Mouse (Mus musculus) liver, embryonic 13.5 days (tissue): ENCODE data around the gene Lysmd4. TPM values are rescaled to one million over a fixed set of nuclear protein-coding genes. Genes with fewer than 3 reads are reported as not detected.

ENCODE experiments used
- ATAC-seq: fragments of 200-750 bp; cut with Nextera tagmentation; 2 replicates; pipeline ENCODE4 v1.8.0; 2017; ENCODE audit warnings: low read depth, mild to moderate bottlenecking, moderate number of reproducible peaks, moderate library complexity
- DNase-seq: peaks from one replicate; pipeline ENCODE4 v3.0.0; 2022
- H3K27ac ChIP-seq: fragments of 300-500 bp; sonication (generic); 2 replicates; pipeline ENCODE4 v1.5.1; 2015; ENCODE audit warnings: moderate library complexity, mild to moderate bottlenecking, inconsistent platforms
- H3K27me3 ChIP-seq: fragments of 300-500 bp; sonication (generic); 2 replicates; pipeline ENCODE4 v1.6.1; 2015; ENCODE audit warnings: mild to moderate bottlenecking, inconsistent platforms
- H3K36me3 ChIP-seq: fragments of 300-500 bp; sonication (generic); 2 replicates; pipeline ENCODE4 v1.6.1; 2015; ENCODE audit warnings: mild to moderate bottlenecking, inconsistent platforms
- H3K4me1 ChIP-seq: fragments of 300-500 bp; sonication (generic); replicated peaks from 2 replicates; pipeline ENCODE4 v1.6.1; 2015; ENCODE audit warnings: inconsistent platforms
- H3K4me2 ChIP-seq: fragments of 300-500 bp; sonication (generic); 2 replicates; pipeline ENCODE4 v1.6.1; 2015; ENCODE audit warnings: inconsistent platforms, mild to moderate bottlenecking, moderate library complexity
- H3K4me3 ChIP-seq: fragments of 300-500 bp; sonication (generic); replicated peaks from 2 replicates; pipeline ENCODE4 v1.5.1; 2015; ENCODE audit warnings: mild to moderate bottlenecking, inconsistent platforms
- H3K9ac ChIP-seq: fragments of 300-500 bp; sonication (generic); 2 replicates; pipeline ENCODE4 v1.6.1; 2015; ENCODE audit warnings: mild to moderate bottlenecking, inconsistent platforms
- H3K9me3 ChIP-seq: fragments of 300-500 bp; sonication (generic); replicated peaks from 2 replicates; pipeline ENCODE4 v1.6.1; 2016; ENCODE audit warnings: inconsistent platforms
- WGBS: fragments of 180-500 bp; shearing (Covaris S2); methylation state at CpG from one replicate; pipeline ENCODE4 v1.1.7; 2015; ENCODE audit not compliant: insufficient replicate concordance; 5-methylcytosine and 5-hydroxymethylcytosine counted together
- polyA plus RNA-seq: library from polyadenylated mRNA; unstranded; fragments of >200 nt; fragmentation: Nextera tagmentation; extraction: Ambion mirVana; gene quantifications from 2 replicates; pipeline ENCODE4 v1.2.1, GENCODE M21; 2015

The Lysmd4 gene
- polyA plus RNA-seq, 1 experiment from 2014 or later: 2.9 TPM

DNA sequence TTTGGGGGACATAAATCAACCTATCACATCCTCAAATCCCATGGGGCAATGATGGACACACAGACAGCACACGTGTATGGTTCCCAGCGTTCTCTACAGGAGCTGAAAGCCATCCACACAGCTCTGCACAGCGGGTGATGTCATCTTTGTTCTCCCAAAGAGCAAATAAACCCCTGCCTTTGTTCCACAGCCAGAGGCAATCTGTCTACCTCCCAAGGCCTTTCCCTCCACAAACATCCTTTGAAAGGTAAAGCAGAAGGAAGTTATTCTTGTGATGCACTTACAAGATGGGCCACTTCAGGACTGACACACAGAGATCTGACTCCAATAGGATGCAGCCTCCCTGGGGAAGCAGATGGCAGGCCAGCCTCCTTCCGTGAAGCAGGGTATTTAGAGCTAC, 10.4 kb upstream of the Lysmd4 start:
- no peak for DNase-seq
- WGBS: 58% methylated on average over 4 of the region's 4 CpGs
- Histone ChIP-seq H3K9ac (no peak overlapping the region), H3K36me3 (no peaks in the 10 kb centered on the region), H3K9me3 (no peaks in the 10 kb centered on the region), H3K4me1 (peaks cover 34% of the 10 kb centered on the region), H3K27ac (no peak overlapping the region), H3K4me2 (no peak overlapping the region), H3K27me3 (no peaks in the 10 kb centered on the region), H3K4me3 (no peak overlapping the region)
- no peak for ATAC-seq

DNA sequence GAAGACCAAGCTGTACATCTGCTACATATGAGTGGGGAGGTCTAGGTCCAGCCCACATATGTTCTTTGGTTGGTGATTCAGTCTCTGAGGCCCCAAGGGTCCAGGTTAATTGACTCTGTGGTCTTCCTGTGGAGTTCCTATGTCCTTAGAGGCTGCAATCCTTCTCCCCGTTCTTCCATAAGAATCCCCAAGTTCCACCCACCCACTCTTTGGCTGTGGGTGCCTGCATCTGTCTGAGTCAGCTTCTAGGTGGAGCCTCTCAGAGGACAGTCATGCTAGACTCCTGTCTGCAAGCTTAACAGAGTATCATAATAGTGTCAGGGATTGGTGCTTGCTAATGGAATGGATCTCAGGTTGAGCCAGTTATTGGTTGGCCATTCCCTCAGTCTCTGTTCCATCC, 8.8 kb upstream of the Lysmd4 start:
- WGBS: 63% methylated on average over 1 of the region's 1 CpGs
- H3K9ac ChIP-seq: no peak overlapping the region
- no peaks in the 10 kb centered on the region for H3K9me3 ChIP-seq
- H3K36me3 ChIP-seq: no peaks in the 10 kb centered on the region
- no peak overlapping the region for H3K4me3 ChIP-seq
- peaks cover 37% of the 10 kb centered on the region for H3K4me1 ChIP-seq
- DNase-seq: no peak
- no peaks in the 10 kb centered on the region for H3K27me3 ChIP-seq
- H3K27ac ChIP-seq: no peak overlapping the region
- no peak for ATAC-seq
- H3K4me2 ChIP-seq: no peak overlapping the region

DNA sequence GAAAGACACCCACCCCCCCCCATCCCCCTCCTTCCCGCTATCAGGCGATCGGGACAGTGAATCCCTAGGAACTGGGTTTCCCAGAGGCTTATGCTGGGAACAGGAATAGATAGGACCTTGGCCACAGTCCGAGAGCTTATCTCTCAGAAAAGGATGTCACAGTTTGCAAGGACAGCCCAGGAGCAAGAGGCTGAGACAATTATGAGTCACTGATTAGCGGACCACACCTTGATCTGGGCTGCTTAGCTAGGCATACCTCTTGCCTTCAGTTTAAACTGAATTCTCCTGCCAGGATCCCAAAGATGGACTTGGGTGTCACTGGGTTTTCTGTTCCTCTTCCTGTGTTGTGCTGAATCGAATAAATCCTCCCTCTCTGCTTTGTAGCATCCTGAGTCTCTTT, 6.0 kb upstream of the Lysmd4 start:
- DNase-seq: no peak
- H3K4me3 ChIP-seq: no peak overlapping the region
- H3K9ac ChIP-seq: no peak overlapping the region
- H3K27me3 ChIP-seq: no peaks in the 10 kb centered on the region
- ATAC-seq: peak; percentile 51
- H3K4me1 ChIP-seq: peaks cover 19% of the 10 kb centered on the region
- 47% methylated on average over 6 of the region's 6 CpGs for WGBS
- H3K4me2 ChIP-seq: no peak overlapping the region
- no peak overlapping the region for H3K27ac ChIP-seq
- H3K36me3 ChIP-seq: no peaks in the 10 kb centered on the region
- H3K9me3 ChIP-seq: no peaks in the 10 kb centered on the region

DNA sequence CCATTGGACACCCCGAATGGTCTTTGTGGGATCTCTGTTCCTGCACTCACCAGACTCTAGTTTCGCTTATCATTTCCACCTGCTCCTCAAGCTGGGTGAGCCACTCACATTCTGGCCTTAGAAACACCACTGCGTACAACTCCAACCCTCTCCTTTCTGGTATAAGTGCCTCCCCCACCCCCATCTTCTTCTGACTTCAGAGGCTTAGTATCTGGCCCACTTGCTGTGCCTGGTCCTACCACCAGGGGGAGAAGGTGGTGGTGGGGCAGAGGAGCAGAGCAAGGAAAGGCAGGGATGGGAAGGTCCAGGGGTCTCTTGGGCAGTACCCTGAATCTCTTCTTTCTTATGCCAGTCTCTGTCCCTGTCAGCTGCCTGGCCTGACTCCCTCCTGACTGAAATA, 5.3 kb upstream of the Lysmd4 start:
- no peaks in the 10 kb centered on the region for H3K36me3 ChIP-seq
- no peaks in the 10 kb centered on the region for H3K27me3 ChIP-seq
- ATAC-seq (no peak), DNase-seq (peak; percentile 47)
- H3K4me1 ChIP-seq: peaks cover 17% of the 10 kb centered on the region
- H3K4me3 ChIP-seq: no peak overlapping the region
- WGBS: 69% methylated on average over 3 of the region's 3 CpGs
- no peak overlapping the region for H3K4me2 ChIP-seq
- no peaks in the 10 kb centered on the region for H3K9me3 ChIP-seq
- no peak overlapping the region for H3K27ac ChIP-seq
- no peak overlapping the region for H3K9ac ChIP-seq

DNA sequence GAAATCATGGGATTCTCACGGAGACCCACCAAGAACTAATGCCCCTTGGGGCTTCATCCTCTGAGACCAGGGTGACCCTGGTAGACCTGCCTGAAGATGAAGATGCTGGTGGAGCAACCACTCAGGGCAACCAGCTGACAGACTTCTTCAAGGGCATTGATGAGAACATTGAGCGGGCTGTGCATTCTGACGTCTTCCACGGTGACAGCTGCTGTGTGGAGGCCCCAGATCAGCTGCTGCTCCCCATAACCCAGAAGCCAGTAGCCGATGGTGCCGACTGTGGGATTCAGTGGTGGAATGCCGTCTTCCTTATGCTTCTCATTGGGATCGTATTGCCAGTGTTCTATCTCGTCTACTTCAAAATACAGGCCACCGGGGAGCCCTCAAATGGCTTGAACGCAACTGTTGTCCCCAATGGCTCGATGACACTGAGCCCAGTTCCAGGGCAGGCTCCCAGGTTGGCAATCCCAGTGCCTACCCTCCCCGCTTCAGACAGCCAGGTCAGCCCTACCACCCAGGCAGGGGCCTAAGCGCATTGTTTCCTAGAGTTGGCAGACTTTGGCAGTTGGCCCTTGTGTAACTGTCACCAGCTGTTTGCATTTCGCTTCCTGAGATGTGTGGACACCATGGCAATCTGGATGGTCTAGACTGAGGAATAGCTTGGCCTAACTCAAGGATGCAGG, 3.7 kb downstream of the Lysmd4 start:
- DNase-seq (no peak), ATAC-seq (no peak)
- Histone ChIP-seq H3K4me3 (no peak overlapping the region), H3K36me3 (0 out of 2 replicates have a peak, but pooled peaks cover 3% of the 10 kb centered on the region), H3K9me3 (no peaks in the 10 kb centered on the region), H3K27me3 (no peaks in the 10 kb centered on the region), H3K4me2 (no peak overlapping the region), H3K27ac (no peak overlapping the region), H3K4me1 (peaks cover 20% of the 10 kb centered on the region), H3K9ac (no peak overlapping the region)
- WGBS: 88% methylated on average over 15 of the region's 15 CpGs

DNA sequence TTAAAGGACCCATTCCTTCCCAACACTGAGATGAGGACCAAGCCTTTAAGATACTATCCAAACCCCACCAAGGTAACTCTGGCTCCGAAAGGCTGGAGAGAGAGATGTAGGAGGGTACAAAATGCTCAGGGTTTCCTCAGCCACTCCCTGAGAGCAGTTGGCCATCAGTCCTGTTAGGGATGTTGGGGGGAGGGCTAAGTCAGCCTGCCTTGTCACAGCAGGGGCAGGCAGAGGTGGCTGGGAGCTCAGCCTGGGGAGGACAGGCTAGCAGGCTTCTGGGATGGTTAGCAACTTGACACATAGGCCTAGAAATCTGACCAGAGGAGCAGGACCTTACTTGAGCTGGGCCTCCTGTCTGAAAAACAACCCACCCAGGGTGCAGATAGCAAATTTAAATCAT, 5.2 kb downstream of the Lysmd4 start:
- WGBS: 58% methylated on average over 1 of the region's 1 CpGs
- ATAC-seq (no peak), DNase-seq (no peak)
- Histone ChIP-seq H3K4me1 (peaks cover 15% of the 10 kb centered on the region), H3K4me3 (no peak overlapping the region), H3K36me3 (peaks cover 8% of the 10 kb centered on the region; the same call in 1 of the 2 replicates), H3K27ac (no peak overlapping the region), H3K4me2 (no peak overlapping the region), H3K27me3 (no peaks in the 10 kb centered on the region), H3K9me3 (no peaks in the 10 kb centered on the region), H3K9ac (no peak overlapping the region)

DNA sequence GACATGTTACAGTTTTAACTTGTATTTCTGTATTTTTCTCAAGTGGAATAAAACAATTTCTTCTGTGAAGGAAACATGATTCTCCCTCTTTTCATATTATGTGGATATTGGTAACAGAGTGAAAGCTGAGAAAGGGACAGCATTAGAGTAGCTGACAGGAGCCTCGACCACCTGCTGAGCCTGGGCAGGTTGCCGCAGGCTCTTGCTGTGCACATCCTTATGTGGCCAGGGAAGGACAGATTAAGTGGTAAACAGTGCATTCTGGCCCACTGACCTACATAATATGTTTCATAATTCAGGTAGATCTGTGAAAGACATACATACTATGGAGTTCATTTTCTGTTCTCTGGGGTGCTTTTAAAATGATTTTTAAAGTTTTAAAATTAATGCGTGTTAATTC, 6.0 kb downstream of the Lysmd4 start:
- H3K4me2 ChIP-seq: no peak overlapping the region
- H3K27me3 ChIP-seq: no peaks in the 10 kb centered on the region
- H3K4me1 ChIP-seq: peaks cover 7% of the 10 kb centered on the region
- WGBS: 74% methylated on average over 3 of the region's 3 CpGs
- H3K9ac ChIP-seq: no peak overlapping the region
- H3K27ac ChIP-seq: no peak overlapping the region
- H3K9me3 ChIP-seq: no peaks in the 10 kb centered on the region
- ATAC-seq (no peak), DNase-seq (no peak)
- H3K36me3 ChIP-seq: peaks cover 9% of the 10 kb centered on the region; the same call in 1 of the 2 replicates
- no peak overlapping the region for H3K4me3 ChIP-seq

DNA sequence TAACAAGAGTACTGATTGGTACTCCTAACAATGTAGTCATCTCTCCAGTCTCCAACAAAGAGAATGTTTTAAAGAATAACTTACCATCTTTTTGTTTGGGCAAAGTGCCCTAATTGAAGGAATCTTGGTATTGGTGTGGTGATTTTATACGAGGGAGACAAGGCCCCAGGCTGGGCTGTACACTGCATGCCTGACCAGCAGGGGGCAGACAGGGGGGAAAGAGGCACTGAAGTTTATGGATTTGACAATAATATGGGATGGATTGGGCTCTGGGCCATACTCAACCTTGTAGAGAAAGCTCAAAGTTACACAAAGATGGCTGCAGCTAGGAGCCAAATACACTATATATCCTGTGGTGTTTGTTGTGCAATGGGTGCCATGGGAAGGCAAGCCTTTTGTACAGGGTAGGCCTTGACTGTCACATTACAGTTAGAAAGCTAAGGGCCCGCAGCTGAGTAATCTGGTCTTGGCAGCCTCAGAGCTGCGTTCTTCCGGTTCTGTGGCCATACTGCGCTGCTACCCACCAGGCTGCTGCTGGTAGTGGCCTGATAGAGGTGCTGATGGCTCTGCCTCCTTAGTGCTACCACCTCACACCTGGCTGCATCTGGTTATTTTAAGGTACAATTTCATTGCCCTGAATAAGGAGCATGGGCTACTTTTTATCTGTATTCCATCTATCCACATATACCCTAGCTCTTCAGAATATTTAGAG, 6.7 kb downstream of the Lysmd4 start:
- H3K4me3 ChIP-seq: no peak overlapping the region
- H3K27me3 ChIP-seq: no peaks in the 10 kb centered on the region
- DNase-seq: no peak
- H3K36me3 ChIP-seq: peaks cover 9% of the 10 kb centered on the region; the same call in 1 of the 2 replicates
- 0 out of 2 replicates have a peak, but pooled peaks have one; percentile 39 for ATAC-seq
- no peaks in the 10 kb centered on the region for H3K9me3 ChIP-seq
- no peak overlapping the region for H3K4me2 ChIP-seq
- peaks cover under 1% of the 10 kb centered on the region; the same call in 1 of the 2 replicates for H3K4me1 ChIP-seq
- whole genome bisulfite sequencing: 69% methylated on average over 5 of the region's 5 CpGs
- no peak overlapping the region for H3K9ac ChIP-seq
- H3K27ac ChIP-seq: no peak overlapping the region

DNA sequence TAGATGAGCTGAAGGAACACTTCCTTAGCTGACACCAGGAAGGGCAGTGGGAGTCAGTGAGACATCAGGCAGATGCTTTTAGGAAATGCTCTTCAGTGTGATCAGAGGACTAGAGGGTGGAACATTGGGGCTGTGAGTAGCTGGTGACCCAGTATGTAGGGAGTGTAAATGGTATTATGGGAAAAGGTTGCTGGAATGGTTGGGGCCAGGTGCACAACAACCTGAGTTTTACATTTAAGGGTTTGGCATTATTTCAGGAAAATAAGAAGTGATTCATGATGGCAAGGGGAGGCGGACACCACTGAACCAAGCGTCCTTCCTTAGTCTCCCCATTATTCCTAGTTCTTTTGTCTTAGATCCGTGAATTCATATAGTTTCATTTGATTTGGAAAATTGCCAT, 7.4 kb downstream of the Lysmd4 start:
- Histone ChIP-seq H3K9me3 (no peaks in the 10 kb centered on the region), H3K9ac (no peak overlapping the region), H3K4me2 (no peak overlapping the region), H3K4me1 (no peaks in the 10 kb centered on the region), H3K4me3 (no peak overlapping the region), H3K27ac (no peak overlapping the region), H3K27me3 (no peaks in the 10 kb centered on the region), H3K36me3 (peaks cover 15% of the 10 kb centered on the region; the same call in 1 of the 2 replicates)
- WGBS: 78% methylated on average over 3 of the region's 3 CpGs
- DNase-seq (no peak), ATAC-seq (no peak)

DNA sequence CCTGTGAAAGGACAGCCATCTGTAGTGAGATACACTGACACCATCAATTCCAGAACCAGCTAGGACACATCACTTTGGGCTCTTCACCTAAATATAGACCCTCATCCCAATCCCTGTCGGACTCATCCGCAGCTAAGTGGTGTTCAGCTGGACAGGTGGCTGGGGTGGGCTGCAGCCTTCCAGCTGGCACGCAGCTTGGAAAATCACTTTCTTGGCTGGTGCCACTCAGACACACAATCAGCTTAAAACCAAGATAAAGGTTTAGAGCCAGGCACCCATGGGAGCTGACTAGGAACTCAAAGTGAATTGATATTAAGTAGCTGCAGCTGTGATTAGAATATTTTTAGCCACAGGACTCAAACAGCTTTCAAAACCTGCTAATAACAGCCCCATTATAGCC, 7.9 kb downstream of the Lysmd4 start:
- 78% methylated on average over 3 of the region's 3 CpGs for WGBS

DNA sequence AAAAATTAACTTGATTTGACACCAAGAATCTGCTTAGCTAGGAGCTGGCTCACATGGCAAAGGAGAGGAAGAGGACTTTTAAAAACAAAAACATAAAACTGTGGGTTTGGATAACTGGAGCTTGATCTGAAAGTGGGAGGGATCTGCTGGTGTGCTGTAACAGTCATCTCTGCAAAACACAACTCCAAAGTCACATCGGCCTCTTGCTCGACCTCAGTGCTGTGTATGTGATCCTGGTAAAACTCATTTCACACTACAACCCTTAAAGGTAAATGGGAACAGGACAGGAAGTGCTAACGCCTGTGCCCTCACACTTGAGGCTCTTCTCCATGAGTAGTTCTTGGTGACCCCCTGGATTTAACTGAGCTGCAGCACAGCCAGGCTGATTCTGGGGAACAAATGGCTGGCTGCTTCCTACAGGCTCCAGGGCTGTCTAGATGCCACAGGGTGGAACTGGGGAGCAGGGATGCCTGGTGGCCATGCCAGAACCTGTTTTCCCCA, 8.3 kb downstream of the Lysmd4 start:
- no peak overlapping the region for H3K9ac ChIP-seq
- H3K27ac ChIP-seq: no peak overlapping the region
- H3K4me2 ChIP-seq: no peak overlapping the region
- peaks cover 25% of the 10 kb centered on the region; the same call in 1 of the 2 replicates for H3K36me3 ChIP-seq
- DNase-seq: no peak
- H3K4me3 ChIP-seq: no peak overlapping the region
- no peaks in the 10 kb centered on the region for H3K9me3 ChIP-seq
- no peaks in the 10 kb centered on the region for H3K27me3 ChIP-seq
- ATAC-seq: no peak
- WGBS: 72% methylated on average over 3 of the region's 3 CpGs
- no peaks in the 10 kb centered on the region for H3K4me1 ChIP-seq

More for the DNA sequence above, 7.9 kb downstream of the Lysmd4 start:
- H3K9me3 ChIP-seq: no peaks in the 10 kb centered on the region
- no peak overlapping the region for H3K27ac ChIP-seq
- DNase-seq (no peak), ATAC-seq (no peak)
- peaks cover 20% of the 10 kb centered on the region; the same call in 1 of the 2 replicates for H3K36me3 ChIP-seq
- no peak overlapping the region for H3K9ac ChIP-seq
- no peak overlapping the region for H3K4me2 ChIP-seq
- no peaks in the 10 kb centered on the region for H3K4me1 ChIP-seq
- H3K27me3 ChIP-seq: no peaks in the 10 kb centered on the region
- no peak overlapping the region for H3K4me3 ChIP-seq
